Mouse (Mus musculus) CH12.LX (cell line): ENCODE data around the gene Rab5b. TPM values are rescaled to one million over a fixed set of nuclear protein-coding genes. Genes with fewer than 3 reads are reported as not detected.

ENCODE experiments used
- DNase-seq: peaks from one replicate; pipeline ENCODE4 v3.0.0-alpha.2; 2013; ENCODE audit errors: extremely low read depth
- H3K27ac ChIP-seq: 2 replicates; pipeline ENCODE4 v1.5.1; 2012; ENCODE audit warnings: low read depth, mild to moderate bottlenecking, control low read depth, moderate library complexity; ENCODE audit not compliant: insufficient read depth
- H3K27me3 ChIP-seq: replicated peaks from 2 replicates; pipeline ENCODE3; 2012; ENCODE audit warnings: inconsistent platforms
- H3K36me3 ChIP-seq, 2 experiments: replicated peaks in 1 of 2; 2 replicates each; pipeline versions ENCODE3 to v1.6.1; 2012; ENCODE audit warnings: inconsistent platforms in 1 of 2, low read length in 1 of 2, mild to moderate bottlenecking in 1 of 2, mixed read lengths in 1 of 2, moderate library complexity in 1 of 2; ENCODE audit not compliant: control insufficient read depth in 1 of 2, insufficient read depth in 1 of 2
- H3K4me1 ChIP-seq, 2 experiments: 2 replicates each; pipeline ENCODE4 v1.6.1; 2012; ENCODE audit warnings: inconsistent platforms in 1 of 2, moderate library complexity in 1 of 2; ENCODE audit not compliant: insufficient read depth in 2 of 2, control insufficient read depth in 1 of 2
- H3K4me2 ChIP-seq: 2 replicates; pipeline ENCODE4 v1.6.1; 2012; ENCODE audit warnings: low read depth, mild to moderate bottlenecking, control low read depth; ENCODE audit not compliant: poor library complexity, insufficient read depth, severe bottlenecking
- H3K4me3 ChIP-seq, 3 experiments: fragments of 150-350 bp in 1 of 3; sonication (generic) in 1 of 3; replicated peaks in 1 of 3; 2 replicates each; pipeline versions ENCODE3 to v1.5.1; 2011 to 2012; ENCODE audit warnings: low read depth in 2 of 3, low read length in 2 of 3, mild to moderate bottlenecking in 2 of 3, moderate library complexity in 2 of 3, control low read depth in 1 of 3, improper control_type of control experiment in 1 of 3, inconsistent platforms in 1 of 3, mixed read lengths in 1 of 3; ENCODE audit not compliant: poor library complexity in 1 of 3
- H3K79me2 ChIP-seq: replicated peaks from 2 replicates; pipeline ENCODE4 v1.6.1; 2012; ENCODE audit warnings: mild to moderate bottlenecking, moderate library complexity; ENCODE audit not compliant: control insufficient read depth, poor library complexity, insufficient read depth, severe bottlenecking; ENCODE audit errors: extremely low read depth
- H3K9ac ChIP-seq: 2 replicates; pipeline ENCODE4 v1.6.1; 2012; ENCODE audit warnings: low read depth, mild to moderate bottlenecking, control low read depth, moderate library complexity; ENCODE audit not compliant: insufficient read depth
- H3K9me3 ChIP-seq: replicated peaks from 2 replicates; pipeline ENCODE3; 2012; ENCODE audit warnings: low read length, inconsistent platforms, mixed read lengths
- CHD1 ChIP-seq: IDR thresholded peaks from 2 replicates; pipeline ENCODE4 v1.6.1; 2012; ENCODE audit warnings: low read depth, low read length, improper control_type of control experiment, inconsistent platforms
- CTCF ChIP-seq, 2 experiments: IDR thresholded peaks in 1 of 2; conservative IDR thresholded peaks in 1 of 2; 2 replicates each; pipeline ENCODE4 v1.5.1; 2011 to 2012; ENCODE audit warnings: low read depth in 2 of 2, low read length in 2 of 2, improper control_type of control experiment in 1 of 2, inconsistent platforms in 1 of 2, mild to moderate bottlenecking in 1 of 2, moderate library complexity in 1 of 2
- EP300 ChIP-seq: IDR thresholded peaks from 2 replicates; pipeline ENCODE4 v1.6.1; 2011; ENCODE audit warnings: low read length, improper control_type of control experiment
- ETS1 ChIP-seq: conservative IDR thresholded peaks from 2 replicates; pipeline ENCODE4 v1.6.1; 2012; ENCODE audit warnings: low read depth, mild to moderate bottlenecking, inconsistent platforms, low read length, improper control_type of control experiment, moderate library complexity
- IRF4 ChIP-seq: IDR thresholded peaks from 2 replicates; pipeline ENCODE4 v1.6.1; 2014; ENCODE audit warnings: low read depth, mild to moderate bottlenecking, inconsistent platforms, low read length, improper control_type of control experiment
- JUN ChIP-seq: IDR thresholded peaks from 2 replicates; pipeline ENCODE4 v1.6.1; 2011; ENCODE audit warnings: low read depth, mild to moderate bottlenecking, low read length, improper control_type of control experiment, moderate library complexity; ENCODE audit not compliant: insufficient read depth
- MAFK ChIP-seq: IDR thresholded peaks from 2 replicates; pipeline ENCODE4 v1.6.1; 2011; ENCODE audit warnings: low read length, improper control_type of control experiment; ENCODE audit not compliant: insufficient replicate concordance
- MAX ChIP-seq: IDR thresholded peaks from 2 replicates; pipeline ENCODE4 v1.6.1; 2011; ENCODE audit warnings: low read length, improper control_type of control experiment
- MXI1 ChIP-seq: IDR thresholded peaks from 2 replicates; pipeline ENCODE4 v1.6.1; 2011; ENCODE audit warnings: mild to moderate bottlenecking, low read depth, low read length, improper control_type of control experiment
- MYC ChIP-seq: IDR thresholded peaks from 2 replicates; pipeline ENCODE4 v1.6.1; 2011; ENCODE audit warnings: low read depth, mild to moderate bottlenecking, improper control_type of control experiment, low read length
- NRF1 ChIP-seq: IDR thresholded peaks from 2 replicates; pipeline ENCODE4 v1.6.1; 2014; ENCODE audit warnings: low read depth, mild to moderate bottlenecking, inconsistent platforms, low read length, improper control_type of control experiment, moderate library complexity
- PAX5 ChIP-seq: IDR thresholded peaks from 2 replicates; pipeline ENCODE4 v1.6.1; 2012; ENCODE audit warnings: low read length, inconsistent platforms, mixed read lengths
- POLR2A ChIP-seq: IDR thresholded peaks from 2 replicates; pipeline ENCODE4 v1.6.1; 2011; ENCODE audit warnings: low read depth, mild to moderate bottlenecking, improper control_type of control experiment, low read length
- SIN3A ChIP-seq: IDR thresholded peaks from 2 replicates; pipeline ENCODE4 v1.6.1; 2012; ENCODE audit warnings: low read length, improper control_type of control experiment, inconsistent platforms
- UBTF ChIP-seq: IDR thresholded peaks from 2 replicates; pipeline ENCODE4 v1.6.1; 2012; ENCODE audit warnings: low read depth, mild to moderate bottlenecking, inconsistent platforms, low read length, improper control_type of control experiment, moderate library complexity
- USF2 ChIP-seq: conservative IDR thresholded peaks from 2 replicates; pipeline ENCODE4 v1.6.1; 2011; ENCODE audit warnings: low read depth, low read length, improper control_type of control experiment
- ZC3H11A ChIP-seq: IDR thresholded peaks from 2 replicates; pipeline ENCODE4 v1.6.1; 2012; ENCODE audit warnings: low read depth, mild to moderate bottlenecking, inconsistent platforms, low read length, improper control_type of control experiment
- dilution Hi-C: fragments of 300-500 bp; cut with MboI; formaldehyde crosslinking; loops from 2 replicates; pipeline ENCODE4 v1.14.3; 2020; ENCODE audit warnings: low sequenced_read_pairs; ENCODE audit not compliant: extremely low pct_unique_long_range_greater_than_20kb, extremely low pct_ligation_motif_present
- in situ Hi-C: fragments of 300-500 bp; cut with MboI; formaldehyde crosslinking; loops from 3 replicates; pipeline ENCODE4 v1.14.3; 2019; ENCODE audit warnings: low sequenced_read_pairs, low pct_ligation_motif_present, low pct_unique_long_range_greater_than_20kb, mixed read lengths
- polyA plus RNA-seq: library from polyadenylated mRNA; unstranded; fragments of >175 nt; gene quantifications from 2 replicates; pipeline ENCODE4 v1.2.1, GENCODE M21; 2012; ENCODE audit warnings: low read depth; ENCODE audit not compliant: insufficient read length
- total RNA-seq, 2 experiments: library from RNA; depleted of rRNA; stranded (reverse); fragments of 300-350 nt in 1 of 2; fragments of >200 nt in 1 of 2; gene quantifications; 2 replicates each; pipeline ENCODE4 v1.2.3; 2012 to 2014

Rab5b gene
- total and polyA plus RNA-seq, 3 experiments: 20.4 to 34.4 (median 27.4) TPM

DNA sequence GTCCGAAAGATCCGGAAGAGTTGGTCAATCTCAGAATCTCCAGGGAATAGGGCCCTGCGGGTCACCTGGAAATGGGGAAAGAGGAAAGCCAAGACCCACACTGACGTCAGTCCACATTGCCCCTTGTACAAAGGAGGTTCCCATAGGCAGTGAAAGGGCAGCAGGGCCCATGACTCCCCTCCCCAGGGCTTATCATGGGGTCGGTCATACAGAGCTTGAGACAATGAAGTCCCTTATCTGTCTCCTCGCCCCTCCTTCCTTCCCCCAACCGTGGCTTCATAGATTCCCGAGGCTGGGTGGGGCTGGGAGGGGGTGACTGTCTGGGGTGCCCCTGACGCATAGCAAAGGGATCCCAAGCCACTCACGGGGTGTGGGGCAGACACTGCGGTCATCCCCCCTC, 3.5 kb upstream of the Rab5b start:
- no peak overlapping the region for H3K4me3 ChIP-seq
- no peak overlapping the region for H3K27ac ChIP-seq
- TF ChIP-seq MAX: no peak
- no peak for TF ChIP-seq PAX5
- no peak for TF ChIP-seq CHD1
- TF ChIP-seq ZC3H11A: no peak
- no peak for TF ChIP-seq IRF4
- no peak for TF ChIP-seq MXI1
- TF ChIP-seq USF2: no peak
- no peak for TF ChIP-seq MYC
- TF ChIP-seq, all 38 proteins: peak for 0
- DNase-seq: no peak
- Histone ChIP-seq H3K9ac (no peak overlapping the region), H3K4me1 (peaks cover 0 to 49% of the 10 kb centered on the region in 2 experiments; a peak in 2 of 4 replicates), H3K79me2 (peaks cover 26% of the 10 kb centered on the region), H3K36me3 (peaks cover 41 to 56% of the 10 kb centered on the region in 2 experiments), H3K9me3 (no peaks in the 10 kb centered on the region), H3K4me2 (no peak overlapping the region), H3K27me3 (no peaks in the 10 kb centered on the region)
- in situ Hi-C loops: no loop called here
- dilution Hi-C loops: no loop called here

DNA sequence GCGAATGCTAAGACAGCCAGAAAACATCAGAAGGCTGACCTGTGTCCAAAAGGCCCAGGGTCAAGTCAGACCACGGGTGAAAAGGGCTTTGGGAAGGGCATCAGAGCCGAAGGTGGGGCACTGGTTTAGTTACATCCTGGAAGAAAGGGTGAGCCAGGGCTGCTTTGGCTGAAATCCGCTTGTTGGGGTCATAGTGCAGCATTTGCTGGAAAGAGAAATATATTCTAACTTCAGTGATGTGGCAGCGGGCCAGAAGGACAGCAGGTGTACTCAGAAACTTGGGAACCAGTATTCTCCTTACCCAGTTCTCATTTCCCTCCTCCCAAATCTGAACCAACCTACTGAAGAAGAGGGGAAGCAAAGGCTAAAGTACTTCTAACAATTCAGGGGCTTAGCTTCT, 2.9 kb upstream of the Rab5b start:
- no peaks in the 10 kb centered on the region for H3K9me3 ChIP-seq
- no peaks in the 10 kb centered on the region for H3K27me3 ChIP-seq
- H3K27ac ChIP-seq: no peak overlapping the region
- H3K4me2 ChIP-seq: no peak overlapping the region
- peaks cover 21% of the 10 kb centered on the region for H3K79me2 ChIP-seq
- no peak overlapping the region for H3K4me3 ChIP-seq
- H3K36me3 ChIP-seq: peaks cover 41 to 56% of the 10 kb centered on the region in 2 experiments
- DNase-seq: no peak
- TF ChIP-seq PAX5 (no peak), USF2 (no peak), MXI1 (no peak), EP300 (no peak), NRF1 (no peak), CTCF (conservative IDR thresholded peaks at IDR 0.05 in 1 of 2, IDR thresholded peaks at IDR 0.05 in 1 of 2; ENCODE audit: low read depth in 2 of 2, low read length in 2 of 2) (no peak), ETS1 (no peak), JUN (no peak), MAFK (no peak), CHD1 (no peak), UBTF (no peak), SIN3A (no peak), POLR2A (no peak)
- in situ Hi-C loops (no loop called here), dilution Hi-C loops (no loop called here)
- peaks cover 0 to 51% of the 10 kb centered on the region in 2 experiments; a peak in 2 of 4 replicates for H3K4me1 ChIP-seq
- no peak overlapping the region for H3K9ac ChIP-seq
